Mouse (Mus musculus) C3H10T1/2 (cell line): ENCODE data around the gene Med13l. TPM values are rescaled to one million over a fixed set of nuclear protein-coding genes. Genes with fewer than 3 reads are reported as not detected.

Experiments
- polyA plus RNA-seq, 2 experiments: library from polyadenylated mRNA; unstranded; fragments of >200 nt; fragmentation: generic; extraction: Trizol; gene quantifications; one replicate each; pipeline ENCODE4 v1.2.1; 2012; ENCODE audit warnings: missing spikeins in 2 of 2

The Med13l gene
- 10 to 100 TPM in 1 of 2 experiments, under 1 TPM in 1; 0.91 to 13.2 TPM for polyA plus RNA-seq

GRCm38 (mm10) chr5:118560385-118561085 lies at the start of gene Med13l:
TSS of gene Med13l (plus strand) at chr5:118560679.

